ENCODE assay signal across 8 mouse cellular contexts in genomic region chr11:120612763-120613162, GRCm38 (mm10). TPM values are rescaled to one million over a fixed set of nuclear protein-coding genes. Genes with fewer than 3 reads are reported as not detected.
DNase-seq lines count a peak whose midpoint lies in the region; ATAC-seq lines count a peak whose summit lies in the region.
"Had no signal": no experiment of that assay in that cellular context is flagged by ENCODE, and none has a peak within 500 bp of the region (broad histone marks: within the 10 kb centered on the region; RNA-seq: fewer than 3 reads in every experiment).

No protein-coding gene starts in this region.

- H3K4me3 ChIP-seq in embryonic facial prominence, embryonic 11.5 days (ENCODE audit: low read depth, low read length), result no peak overlapping the region; the same call in 1 of the 2 replicates
- no peak overlapping the region for H3K4me3 ChIP-seq in liver, embryonic 16.5 days (ENCODE audit: low read depth, low read length)
- H3K4me3 ChIP-seq: hindbrain, embryonic 15.5 days had no signal

- peak; percentile 45 for DNase-seq in urinary bladder, adult 2 months (ENCODE audit: low spot score)
- no peak for DNase-seq in urinary bladder, postnatal 10 days (ENCODE audit: low spot score)
- DNase-seq in adrenal gland, postnatal 25 days, result peak; percentile 77
- DNase-seq in embryonic facial prominence, embryonic 11.5 days (ENCODE audit: low spot score), result peak; percentile 69
- peak; percentile 85 for DNase-seq in heart, postnatal 4 days
- DNase-seq in retina, postnatal 1 day, result peak; percentile 78

- peaks cover 3% of the 10 kb centered on the region; the same call in 1 of the 2 replicates for H3K27me3 ChIP-seq in embryonic facial prominence, embryonic 11.5 days (ENCODE audit: control insufficient read depth, insufficient read depth, low read length)
- peaks cover 5% of the 10 kb centered on the region for H3K27me3 ChIP-seq in liver, embryonic 16.5 days (ENCODE audit: control insufficient read depth, insufficient read depth, low read depth, low read length)
- H3K27me3 ChIP-seq: hindbrain, embryonic 15.5 days had no signal

- H3K4me1 ChIP-seq in embryonic facial prominence, embryonic 11.5 days (ENCODE audit: control insufficient read depth, insufficient read depth, low read length), result peaks cover 5% of the 10 kb centered on the region
- H3K4me1 ChIP-seq in liver, embryonic 16.5 days (ENCODE audit: control insufficient read depth, low read depth, low read length), result peaks cover 30% of the 10 kb centered on the region

- no peak overlapping the region for H3K4me2 ChIP-seq in embryonic facial prominence, embryonic 11.5 days (ENCODE audit: low read depth, low read length)
- no peak overlapping the region for H3K4me2 ChIP-seq in liver, embryonic 16.5 days (ENCODE audit: low read depth, low read length)
- H3K4me2 ChIP-seq: hindbrain, embryonic 15.5 days had no signal

- no peak overlapping the region for H3K27ac ChIP-seq in embryonic facial prominence, embryonic 11.5 days (replicated peaks; ENCODE audit: low read depth, low read length)
- no peak overlapping the region for H3K27ac ChIP-seq in liver, embryonic 16.5 days (ENCODE audit: low read length)
- H3K27ac ChIP-seq: hindbrain, embryonic 15.5 days had no signal

- H3K36me3 ChIP-seq in embryonic facial prominence, embryonic 11.5 days (replicated peaks; ENCODE audit: control insufficient read depth, insufficient read depth, low read depth, low read length), result peaks cover 9% of the 10 kb centered on the region
- H3K36me3 ChIP-seq in liver, embryonic 16.5 days (ENCODE audit: control insufficient read depth, insufficient read depth), result peaks cover 19% of the 10 kb centered on the region

- no peak for ATAC-seq in embryonic facial prominence, embryonic 11.5 days (replicated peaks; ENCODE audit: insufficient number of reproducible peaks, low FRiP score, low TSS enrichment, low read depth)
- 0 out of 2 replicates have a peak, but pooled peaks have one; percentile 9 for ATAC-seq in liver, embryonic 16.5 days (ENCODE audit: low read depth)

- no peaks in the 10 kb centered on the region for H3K9me3 ChIP-seq in embryonic facial prominence, embryonic 11.5 days (replicated peaks; ENCODE audit: control insufficient read depth, low read length)
- H3K9me3 ChIP-seq in liver, embryonic 16.5 days (replicated peaks; ENCODE audit: control insufficient read depth, low read length), result no peaks in the 10 kb centered on the region
- H3K9me3 ChIP-seq: hindbrain, embryonic 15.5 days had no signal

- WGBS in embryonic facial prominence, embryonic 11.5 days, result 48% methylated on average over 6 of the region's 6 CpGs
- WGBS in liver, embryonic 16.5 days (ENCODE audit: insufficient replicate concordance), result 34% methylated on average over 6 of the region's 6 CpGs

- no peak overlapping the region for H3K9ac ChIP-seq in embryonic facial prominence, embryonic 11.5 days (replicated peaks; ENCODE audit: low read length)
- H3K9ac ChIP-seq in liver, embryonic 16.5 days (ENCODE audit: low read depth, low read length), result no peak overlapping the region
- H3K9ac ChIP-seq: hindbrain, embryonic 15.5 days had no signal

RNA-seq across cellular contexts. Expression of gene Npb, which starts 4.5 kb away (rescaled TPM):
- polyA plus RNA-seq in urinary bladder, adult 2 months (2012; rRNA removed), result 0.40 and 0.62 TPM in 2 replicates
- total RNA-seq in adrenal gland, postnatal 25 days (2021), result 3.1 TPM in 1 of 2 replicates, not detected in the other
- polyA plus RNA-seq in embryonic facial prominence, embryonic 11.5 days (2014; fragmentation: Nextera tagmentation; extraction: Ambion mirVana), result not detected in 2 replicates
- 1 to 10 TPM; 2.4 to 2.5 TPM for total RNA-seq in heart, postnatal 4 days (2021)
- polyA plus RNA-seq in liver, embryonic 16.5 days (2015; fragmentation: Nextera tagmentation; extraction: Ambion mirVana), result 16.2 and 16.4 TPM in 2 replicates

RNA-seq across cellular contexts. Expression of gene Pcyt2, which starts 5.0 kb away (rescaled TPM):
- 87.2 and 120 TPM in 2 replicates for polyA plus RNA-seq in urinary bladder, adult 2 months (2012; rRNA removed)
- 344 and 351 TPM in 2 replicates for total RNA-seq in adrenal gland, postnatal 25 days (2021)
- polyA plus RNA-seq in embryonic facial prominence, embryonic 11.5 days (2014; fragmentation: Nextera tagmentation; extraction: Ambion mirVana), result 75.3 and 76.9 TPM in 2 replicates
- total RNA-seq in heart, postnatal 4 days (2021), result 10 to 100 TPM; 56.8 to 58.1 TPM
- 158 and 184 TPM in 2 replicates for polyA plus RNA-seq in liver, embryonic 16.5 days (2015; fragmentation: Nextera tagmentation; extraction: Ambion mirVana)

RNA-seq across cellular contexts. Expression of gene Sirt7, which starts 12.3 kb away (rescaled TPM):
- polyA plus RNA-seq in urinary bladder, adult 2 months (2012; rRNA removed), result 78.6 and 107 TPM in 2 replicates
- 82.5 and 103 TPM in 2 replicates for total RNA-seq in adrenal gland, postnatal 25 days (2021)
- polyA plus RNA-seq in embryonic facial prominence, embryonic 11.5 days (2014; fragmentation: Nextera tagmentation; extraction: Ambion mirVana), result 20.7 and 20.8 TPM in 2 replicates
- total RNA-seq in heart, postnatal 4 days (2021), result 10 to 100 TPM; 10.2 to 11.7 TPM
- polyA plus RNA-seq in liver, embryonic 16.5 days (2015; fragmentation: Nextera tagmentation; extraction: Ambion mirVana), result 27.3 and 28.0 TPM in 2 replicates

RNA-seq across cellular contexts. Expression of gene Anapc11, which starts 14.5 kb away (rescaled TPM):
- 112 and 116 TPM in 2 replicates for polyA plus RNA-seq in urinary bladder, adult 2 months (2012; rRNA removed)
- 81.5 and 102 TPM in 2 replicates for total RNA-seq in adrenal gland, postnatal 25 days (2021)
- polyA plus RNA-seq in embryonic facial prominence, embryonic 11.5 days (2014; fragmentation: Nextera tagmentation; extraction: Ambion mirVana), result 177 and 197 TPM in 2 replicates
- 100 to 1,000 TPM; 117 to 118 TPM for total RNA-seq in heart, postnatal 4 days (2021)
- polyA plus RNA-seq in liver, embryonic 16.5 days (2015; fragmentation: Nextera tagmentation; extraction: Ambion mirVana), result 66.8 and 67.8 TPM in 2 replicates

RNA-seq across cellular contexts. Expression of gene Alyref, which starts 14.6 kb away (rescaled TPM):
- 56.2 and 57.6 TPM in 2 replicates for polyA plus RNA-seq in urinary bladder, adult 2 months (2012; rRNA removed)
- total RNA-seq in adrenal gland, postnatal 25 days (2021), result 101 and 105 TPM in 2 replicates
- 748 and 893 TPM in 2 replicates for polyA plus RNA-seq in embryonic facial prominence, embryonic 11.5 days (2014; fragmentation: Nextera tagmentation; extraction: Ambion mirVana)
- 100 to 1,000 TPM; 134 TPM for total RNA-seq in heart, postnatal 4 days (2021)
- 52.4 and 87.2 TPM in 2 replicates for polyA plus RNA-seq in liver, embryonic 16.5 days (2015; fragmentation: Nextera tagmentation; extraction: Ambion mirVana)

Comparison
In these comparisons a context has a peak if more than half of its experiments do, and no peak if none do; other contexts are left out.
1. RNA of gene Npb, which starts 4.5 kb away (polyA plus RNA-seq): 16.2 to 16.4 TPM in liver, embryonic 16.5 days; 0.40 to 0.62 TPM in urinary bladder, adult 2 months and not detected in embryonic facial prominence, embryonic 11.5 days; every median in the first group is over 10 times any median in the second.